Mouse (Mus musculus) bone marrow macrophage, adult 2 months (primary cell): Measurements from ENCODE around the gene Csnk1e. TPM values are rescaled to one million over a fixed set of nuclear protein-coding genes. Genes with fewer than 3 reads are reported as not detected.

Experiments used
- H3K27ac ChIP-seq: 2 replicates; pipeline ENCODE4 v1.5.1; 2012; ENCODE audit warnings: low read depth, low read length; ENCODE audit not compliant: insufficient read depth
- H3K4me1 ChIP-seq: 2 replicates; pipeline ENCODE4 v1.6.1; 2012; ENCODE audit warnings: low read length; ENCODE audit not compliant: control insufficient read depth, insufficient read depth
- H3K4me3 ChIP-seq: 2 replicates; pipeline ENCODE4 v1.5.1; 2012; ENCODE audit warnings: mild to moderate bottlenecking, low read length, moderate library complexity; ENCODE audit not compliant: insufficient read depth
- CTCF ChIP-seq: IDR thresholded peaks from 2 replicates; pipeline ENCODE4 v1.5.1; 2012; ENCODE audit warnings: low read depth, mild to moderate bottlenecking, low read length, moderate library complexity
- POLR2A ChIP-seq: IDR thresholded peaks from 2 replicates; pipeline ENCODE4 v1.6.1; 2012; ENCODE audit warnings: mild to moderate bottlenecking, low read depth, low read length, borderline replicate concordance
- polyA plus RNA-seq: library from polyadenylated mRNA; stranded (reverse); fragments of >200 nt; gene quantifications from 2 replicates; pipeline ENCODE4 v1.2.4, GENCODE M21; 2012; ENCODE audit not compliant: missing spikeins, insufficient read depth, insufficient read length

Gene Csnk1e
- polyA plus RNA-seq, 1 experiment: 61.8 TPM

DNA sequence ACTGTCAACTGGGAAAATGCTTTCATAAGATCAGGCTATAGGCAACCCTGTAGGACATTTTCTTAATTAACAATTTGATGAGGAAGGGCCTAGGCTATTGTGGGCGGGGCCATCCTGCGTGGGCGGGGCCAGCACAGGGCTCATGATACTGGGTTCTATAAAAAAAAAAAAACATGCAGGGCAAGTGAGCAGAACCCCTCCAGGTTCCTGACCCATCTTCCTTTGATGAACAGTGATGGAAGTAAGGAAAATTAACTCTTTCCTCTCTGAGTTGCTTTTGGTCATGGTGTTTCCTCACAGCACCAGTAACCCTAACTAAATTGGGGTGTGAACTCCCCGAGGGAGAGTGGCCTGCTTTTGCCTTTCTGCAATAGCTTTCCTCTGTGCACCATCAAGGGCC is 26.8 kb downstream of the Csnk1e start:
- TF ChIP-seq CTCF (no peak), POLR2A (no peak)
- H3K4me3 ChIP-seq: no peak overlapping the region
- peaks cover 14% of the 10 kb centered on the region for H3K4me1 ChIP-seq
- no peak overlapping the region for H3K27ac ChIP-seq

DNA sequence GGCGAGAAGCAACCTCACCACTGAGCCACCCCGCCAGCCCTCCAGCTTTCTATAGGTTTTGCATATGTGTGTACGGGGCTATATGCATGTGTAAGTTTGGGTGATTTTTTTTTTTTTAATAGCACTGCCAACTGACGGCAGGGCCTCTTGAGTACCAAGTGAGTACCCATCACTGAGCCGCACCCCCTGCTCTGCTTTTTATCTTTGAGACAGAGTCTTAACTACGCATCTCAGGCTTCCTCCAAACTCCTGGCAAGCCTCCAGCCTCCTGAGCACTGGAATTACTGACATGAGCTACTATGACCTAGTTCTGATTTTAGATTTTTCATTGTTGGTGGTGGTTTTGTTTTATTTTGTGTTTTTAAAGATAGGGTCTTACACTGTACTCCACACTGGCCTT is 27.9 kb downstream of the Csnk1e start:
- TF ChIP-seq CTCF (no peak), POLR2A (no peak)
- H3K4me3 ChIP-seq: no peak overlapping the region
- peaks cover 9% of the 10 kb centered on the region for H3K4me1 ChIP-seq
- no peak overlapping the region for H3K27ac ChIP-seq

DNA sequence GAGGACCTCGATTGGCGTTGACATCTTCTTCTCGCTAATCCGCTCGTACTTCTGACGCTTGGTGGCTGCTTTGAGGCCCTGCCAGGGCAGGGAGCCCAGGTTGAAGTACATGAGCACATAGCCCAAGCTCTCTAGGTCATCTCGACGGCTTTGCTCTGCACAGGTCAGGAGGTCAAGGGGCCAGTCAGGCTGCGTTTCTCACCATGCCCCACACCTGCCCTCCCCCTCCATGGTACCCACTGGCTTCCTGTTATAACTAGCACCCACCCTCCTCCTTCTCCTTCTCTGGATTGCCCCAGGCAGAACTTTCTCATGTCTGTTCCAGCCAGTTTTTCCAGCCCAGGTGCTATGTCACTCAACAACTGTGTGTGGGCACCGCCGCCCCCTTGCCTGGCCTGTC is 29.9 kb downstream of the Csnk1e start:
- Histone ChIP-seq H3K4me3 (no peak overlapping the region), H3K27ac (no peak overlapping the region), H3K4me1 (no peaks in the 10 kb centered on the region)
- TF ChIP-seq CTCF (no peak), POLR2A (no peak)

DNA sequence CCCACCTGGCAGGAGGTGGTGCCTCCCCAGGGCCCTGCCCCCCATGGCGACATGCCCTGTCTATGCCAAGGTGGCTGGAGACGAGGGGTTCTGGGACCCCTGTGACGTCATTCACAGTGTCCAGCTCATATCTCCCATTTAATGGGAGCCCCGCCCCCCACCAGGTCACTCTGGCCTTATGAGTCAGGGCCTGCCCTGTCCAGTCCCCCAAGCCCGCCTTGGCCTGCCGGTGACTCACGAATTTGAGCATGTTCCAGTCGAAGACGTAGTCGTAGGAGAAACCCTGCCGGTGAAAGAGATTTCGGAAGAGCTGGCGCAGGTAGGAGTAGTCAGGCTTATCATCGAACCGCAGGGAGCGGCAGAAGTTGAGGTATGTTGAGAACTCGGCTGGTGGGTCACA is 30.8 kb downstream of the Csnk1e start:
- Histone ChIP-seq H3K4me3 (no peak overlapping the region), H3K27ac (no peak overlapping the region), H3K4me1 (no peaks in the 10 kb centered on the region)
- TF ChIP-seq POLR2A (no peak), CTCF (no peak)

DNA sequence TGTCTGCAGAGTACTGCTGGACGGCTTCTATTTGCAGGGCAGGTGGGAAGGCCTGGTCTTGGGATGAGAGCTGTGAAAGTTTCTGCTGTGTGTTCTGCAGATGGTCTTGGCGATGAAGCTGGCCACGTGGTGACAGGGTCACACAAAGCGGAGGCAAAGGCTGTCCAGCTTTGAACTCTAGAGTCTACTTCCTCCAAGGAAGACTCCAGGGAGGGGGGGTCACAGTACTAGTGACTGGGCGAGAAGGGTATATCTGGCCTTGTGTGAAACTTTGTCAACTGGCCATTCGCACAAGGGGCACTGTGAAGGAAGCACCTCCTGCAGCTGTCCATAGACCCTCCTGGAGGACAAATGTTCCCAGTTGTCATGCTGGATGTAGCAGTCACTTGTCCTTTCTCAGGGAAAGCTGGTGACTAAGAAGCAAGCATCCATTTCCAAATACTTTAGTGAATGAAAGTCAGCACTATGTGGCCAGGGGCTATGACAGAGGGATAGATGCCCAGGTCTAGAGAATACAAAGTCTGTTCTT is 32.6 kb downstream of the Csnk1e start:
- H3K4me1 ChIP-seq: no peaks in the 10 kb centered on the region
- H3K4me3 ChIP-seq: no peak overlapping the region
- TF ChIP-seq CTCF: no peak
- TF ChIP-seq POLR2A: no peak
- no peak overlapping the region for H3K27ac ChIP-seq

DNA sequence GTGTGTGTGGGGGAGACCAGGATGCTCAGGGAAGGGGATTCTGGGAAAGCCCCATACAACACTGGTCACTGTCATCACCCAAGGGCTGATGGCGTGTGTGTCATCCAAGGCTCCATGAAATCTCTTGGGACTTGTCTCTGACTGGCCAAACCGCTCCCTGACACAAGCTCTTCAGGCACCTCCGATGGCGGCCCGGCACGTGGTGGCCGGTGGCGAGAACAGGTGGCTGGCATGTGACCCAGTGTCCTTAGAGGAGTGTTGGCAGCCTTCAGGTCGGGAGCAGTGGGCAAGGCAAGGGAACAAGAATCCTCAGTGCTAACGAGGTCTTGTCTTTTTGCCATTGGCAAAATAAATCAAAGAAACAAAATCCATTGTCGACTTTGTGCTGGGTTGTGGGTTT is 36.7 kb downstream of the Csnk1e start:
- Histone ChIP-seq H3K27ac (no peak overlapping the region), H3K4me1 (peaks cover 11% of the 10 kb centered on the region), H3K4me3 (no peak overlapping the region)
- no peak for TF ChIP-seq POLR2A
- no peak for TF ChIP-seq CTCF

DNA sequence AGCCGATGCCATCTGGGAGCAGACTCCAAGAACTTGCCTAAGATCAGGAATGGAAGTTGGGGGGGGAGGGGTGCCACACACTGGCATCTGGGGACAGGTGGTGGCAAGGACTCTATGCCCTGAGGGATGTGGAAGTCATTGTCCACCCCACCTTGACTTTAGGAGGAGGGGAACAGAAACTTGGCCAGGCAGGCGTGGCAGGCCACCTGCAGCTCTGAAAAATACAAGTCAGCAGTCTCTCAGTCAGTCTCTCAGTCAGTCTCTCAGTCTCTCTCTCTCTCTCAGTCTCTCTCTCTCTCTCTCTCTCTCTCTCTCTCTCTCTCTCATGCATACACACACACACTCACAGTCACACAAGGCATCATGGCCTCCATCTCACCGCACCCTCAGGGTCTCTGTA is 37.1 kb downstream of the Csnk1e start:
- H3K4me1 ChIP-seq: peaks cover 15% of the 10 kb centered on the region
- no peak overlapping the region for H3K27ac ChIP-seq
- no peak overlapping the region for H3K4me3 ChIP-seq
- TF ChIP-seq CTCF (no peak), POLR2A (no peak)

DNA sequence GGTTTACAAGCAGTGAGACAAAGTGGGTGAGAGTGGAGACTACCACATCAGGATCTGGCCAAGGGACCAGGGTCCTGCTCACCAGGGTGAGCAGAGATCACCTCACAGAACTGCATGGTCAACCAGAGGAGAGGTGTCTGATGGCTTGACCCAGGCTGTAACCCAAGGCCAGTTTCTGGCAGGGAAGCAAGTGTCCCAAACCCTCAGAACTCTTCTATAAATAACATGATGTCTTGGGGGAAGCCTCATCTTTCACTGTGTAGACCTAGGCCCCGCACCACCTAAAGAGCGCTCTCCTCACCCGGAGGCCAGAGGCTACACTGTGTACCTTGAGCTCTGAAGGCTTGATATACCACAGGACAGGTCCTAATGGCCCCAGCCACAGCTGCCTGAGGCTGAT is 38.0 kb downstream of the Csnk1e start:
- TF ChIP-seq POLR2A: no peak
- TF ChIP-seq CTCF: no peak
- H3K27ac ChIP-seq: no peak overlapping the region
- H3K4me1 ChIP-seq: peaks cover 18% of the 10 kb centered on the region
- H3K4me3 ChIP-seq: no peak overlapping the region

DNA sequence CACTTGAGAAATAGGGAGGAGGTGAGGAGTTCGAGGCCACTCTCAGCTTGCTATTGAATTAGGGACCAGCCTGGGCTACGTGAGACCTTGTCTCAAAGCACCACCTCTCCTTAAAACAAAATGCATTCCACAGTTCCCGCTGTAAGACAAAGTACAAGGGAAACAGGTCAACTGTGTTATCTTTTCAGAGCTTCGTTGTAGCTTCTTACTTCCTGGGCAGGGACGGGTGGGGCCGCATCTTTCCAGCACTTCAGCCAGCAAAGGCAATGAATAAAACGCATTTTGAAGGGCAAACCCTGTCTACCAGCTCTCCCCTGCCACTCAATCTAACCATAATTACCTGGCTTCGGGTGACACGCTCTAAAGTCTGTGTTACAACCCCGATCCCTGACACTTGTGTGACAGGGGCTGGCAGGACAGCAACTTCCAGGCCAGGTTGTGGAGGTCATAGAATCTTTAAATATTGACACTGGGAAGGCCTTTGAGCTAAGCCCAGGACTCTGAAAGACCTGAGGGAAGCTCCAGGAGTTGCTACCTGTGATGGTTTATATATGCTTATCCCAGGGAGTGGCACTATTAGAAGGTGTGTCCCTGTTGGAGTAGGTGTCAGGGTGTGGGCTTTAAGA is 38.8 kb downstream of the Csnk1e start:
- Histone ChIP-seq H3K4me3 (no peak overlapping the region), H3K4me1 (peaks cover 18% of the 10 kb centered on the region), H3K27ac (no peak overlapping the region)
- TF ChIP-seq POLR2A: no peak
- no peak for TF ChIP-seq CTCF

DNA sequence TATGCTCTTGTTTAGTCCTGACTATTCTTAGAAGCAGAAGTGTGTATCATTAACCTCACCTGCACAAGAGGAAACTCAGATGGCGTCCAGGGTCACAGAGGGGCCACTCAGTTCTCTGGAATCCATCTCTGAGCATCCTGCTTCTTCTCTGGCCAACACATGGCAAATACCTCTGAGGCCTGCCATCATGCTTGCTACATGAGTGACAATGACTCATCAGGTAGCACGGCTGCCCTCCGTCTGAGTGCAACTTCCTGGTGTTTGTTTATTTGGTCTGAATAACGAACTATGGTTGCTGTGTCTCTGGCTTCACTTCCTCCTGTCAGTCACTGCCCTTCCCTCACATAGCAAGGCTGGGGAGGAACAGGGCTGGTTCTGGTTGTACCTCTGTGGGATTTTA is 40.9 kb downstream of the Csnk1e start:
- H3K27ac ChIP-seq: peak overlapping the region; percentile 73

More for the DNA sequence above, 40.9 kb downstream of the Csnk1e start:
- TF ChIP-seq CTCF (no peak), POLR2A (no peak; the same call in 1 of the 2 replicates)
- H3K4me1 ChIP-seq: peaks cover 24% of the 10 kb centered on the region
- H3K4me3 ChIP-seq: no peak overlapping the region
